Mouse (Mus musculus) spleen, postnatal 36 days (tissue): ENCODE measurements around the gene Elavl2.

Experiments
- DNase-seq, 2 experiments: peaks; one replicate each; pipeline ENCODE4 v3.0.0; 2022; ENCODE audit warnings: low spot score in 2 of 2, mixed read lengths in 1 of 2

Elavl2 gene

DNA sequence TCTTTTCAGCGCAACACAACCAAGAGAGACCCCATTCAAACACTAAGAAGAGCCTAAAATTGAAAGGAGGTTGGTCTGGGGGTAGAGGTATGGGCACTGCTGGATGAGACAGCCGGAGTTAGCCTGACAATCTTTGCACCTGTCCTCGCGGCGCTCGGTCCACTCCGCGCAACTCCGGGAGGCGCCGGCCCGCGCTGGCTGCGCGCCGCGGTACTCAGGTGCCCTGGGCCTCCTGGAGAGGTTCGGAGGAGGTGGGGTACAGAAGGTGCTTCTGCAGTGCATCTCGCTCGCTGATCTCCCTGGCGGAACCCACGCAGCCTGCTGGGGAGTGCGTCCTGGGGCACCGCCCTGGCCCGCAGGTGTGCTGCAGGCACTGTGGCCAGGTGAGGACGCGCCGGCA is at the start of gene Elavl2:
Elavl2 (minus strand) TSS at position 363 of the 400 bp plus-strand sequence.
- no peak for DNase-seq

- DNase-seq: no peak
Measured at GRCm38 (mm10) chr4:91447887-91448286, 47.3 kb upstream of the Elavl2 start.

GRCm38 (mm10) chr4:91415582-91415981 is 15.0 kb upstream of the Elavl2 start:
- DNase-seq: no peak

DNA sequence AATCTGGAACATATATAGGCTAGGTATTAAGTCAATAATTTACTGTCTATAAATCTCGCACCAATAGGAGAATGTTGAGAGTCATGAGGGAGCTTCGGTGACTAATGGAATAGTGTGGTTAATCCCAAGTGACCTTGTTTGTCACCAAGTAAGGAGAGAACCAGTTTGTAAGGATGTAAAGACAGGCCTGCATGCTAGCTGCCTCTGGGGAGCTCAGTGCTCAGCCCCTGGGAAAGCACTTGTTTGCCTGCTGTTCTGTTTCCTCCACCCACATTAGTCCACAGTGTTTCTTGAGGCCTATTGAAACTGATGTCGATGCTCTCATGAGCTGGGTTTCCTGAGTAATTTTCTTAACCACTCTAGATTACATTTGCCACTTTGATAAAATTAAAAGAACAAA is 4.5 kb upstream of the Elavl2 start:
- DNase-seq: no peak

DNA sequence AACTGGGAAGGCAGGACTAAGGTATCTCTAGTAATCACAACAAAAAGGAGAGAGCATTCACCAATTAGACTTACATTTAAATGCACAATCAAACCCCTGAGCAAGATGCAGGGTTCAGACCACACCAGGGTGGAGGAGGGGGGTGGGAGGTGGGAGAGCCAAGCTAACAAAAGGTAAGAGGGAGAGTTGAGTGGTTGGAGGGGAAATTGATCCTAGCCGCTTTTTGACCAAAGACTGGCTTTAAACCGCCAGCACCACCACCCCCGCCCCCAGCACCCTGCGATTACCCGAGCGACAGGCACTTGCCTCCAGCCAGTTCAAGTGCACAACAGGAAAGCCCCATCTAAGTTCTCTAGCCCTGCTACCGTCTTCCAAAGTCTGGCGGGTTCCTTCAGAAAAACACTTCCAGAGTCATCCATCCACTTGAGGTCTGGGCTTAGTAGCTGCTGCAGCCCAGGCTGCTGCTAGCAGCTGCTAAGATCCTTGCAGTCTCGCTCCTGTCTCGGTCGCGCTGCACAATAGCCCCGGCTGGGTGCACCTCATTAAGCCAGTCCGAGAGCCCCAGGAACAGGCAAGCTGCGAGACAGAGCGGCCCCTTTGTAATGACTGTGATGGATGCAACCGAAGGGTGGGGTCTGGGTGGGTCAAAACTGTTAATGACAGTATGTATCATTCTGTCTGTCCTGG is 932 bp downstream of the Elavl2 start:
- no peak for DNase-seq

DNA sequence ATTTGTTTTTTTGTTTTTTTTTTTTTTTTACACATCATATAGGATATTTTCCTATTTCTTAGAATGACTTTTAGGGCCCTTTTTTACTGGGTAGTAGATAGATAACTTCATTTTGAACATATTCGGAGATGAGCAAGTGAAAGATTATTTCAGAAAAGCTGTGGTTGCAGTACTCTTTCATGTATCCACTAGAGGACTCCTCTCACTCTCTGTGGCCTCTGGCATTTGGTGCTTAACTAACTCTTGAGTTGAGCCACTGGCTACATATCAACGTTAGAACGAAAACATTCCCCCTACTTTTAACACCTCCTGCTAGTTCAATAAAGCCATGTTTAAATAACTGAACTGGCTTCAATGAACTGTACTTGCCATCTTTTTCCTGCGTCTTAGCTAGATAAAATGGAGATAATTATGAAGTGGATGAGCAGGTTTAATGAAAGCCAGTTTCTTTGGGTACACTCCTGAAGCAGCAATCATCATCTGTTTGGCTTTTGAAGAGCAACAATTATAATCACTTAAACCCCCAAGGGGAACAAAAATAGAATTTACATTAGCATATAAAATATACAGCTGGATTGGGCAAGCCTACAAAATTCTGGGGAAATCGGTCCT is 8.5 kb downstream of the Elavl2 start:
- no peak for DNase-seq

- DNase-seq: no peak
Measured at GRCm38 (mm10) chr4:91387701-91388100, 12.9 kb downstream of the Elavl2 start.

GRCm38 (mm10) chr4:91381201-91381627 is 19.4 kb downstream of the Elavl2 start:
- DNase-seq: no peak

DNA sequence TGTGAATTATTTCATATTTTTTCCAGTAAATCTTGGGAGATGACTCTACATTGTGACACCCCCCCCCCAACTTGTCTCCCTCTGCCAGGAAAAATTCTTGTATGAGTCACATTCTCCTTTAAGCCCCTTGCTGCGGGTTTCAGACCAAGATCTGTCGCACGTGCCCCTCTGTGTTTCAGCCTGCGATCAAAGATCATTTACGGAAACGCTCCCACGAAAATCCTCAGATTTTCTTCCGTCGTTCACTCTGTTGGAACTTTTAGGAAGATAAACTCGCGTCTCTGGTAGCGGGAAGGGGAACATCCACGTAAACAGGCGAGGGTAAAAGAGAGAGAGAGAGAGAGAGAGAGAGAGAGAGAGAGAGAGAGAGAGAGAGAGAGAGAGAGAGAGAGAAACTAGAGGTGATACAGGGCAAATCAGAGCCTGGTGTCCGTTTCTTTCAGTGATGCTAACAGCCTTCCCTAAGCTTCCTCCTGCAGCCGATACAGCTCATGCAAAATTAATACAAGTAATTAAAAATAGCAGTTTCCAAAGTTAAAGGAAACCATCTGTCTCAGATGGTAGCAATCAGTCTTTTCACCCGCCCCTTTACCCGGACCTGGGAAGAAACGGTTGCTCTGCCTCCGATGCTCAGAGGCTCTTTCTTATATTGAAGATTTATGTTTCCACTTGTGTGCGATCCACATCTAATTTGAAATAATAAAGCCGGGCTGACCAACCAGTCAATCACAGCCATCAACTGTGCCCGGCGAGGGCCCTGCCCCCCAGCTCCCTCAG is 20.1 kb downstream of the Elavl2 start:
- DNase-seq: no peak

DNA sequence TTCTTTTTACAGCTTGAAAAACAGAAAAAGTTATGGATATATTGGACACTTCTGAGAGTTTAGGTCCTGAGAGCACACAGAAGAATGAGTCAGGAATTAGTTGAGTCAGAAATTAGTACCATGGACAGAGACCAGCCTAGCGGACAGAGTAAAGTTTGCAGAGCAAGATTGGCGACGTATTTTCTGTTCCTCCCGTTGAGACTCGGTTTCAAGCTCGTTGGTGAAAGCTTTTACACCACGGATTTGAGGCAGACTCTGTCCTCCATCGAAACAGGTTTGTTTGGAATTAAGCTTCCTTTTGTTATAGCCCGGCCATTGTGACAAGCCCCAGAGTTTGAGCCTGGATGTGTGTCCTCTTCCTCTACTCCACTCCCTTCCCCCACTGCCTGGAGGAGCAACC is 21.0 kb downstream of the Elavl2 start:
- no peak for DNase-seq

- DNase-seq: no peak
Measured at GRCm38 (mm10) chr4:91376317-91376910, 24.2 kb downstream of the Elavl2 start.

DNA sequence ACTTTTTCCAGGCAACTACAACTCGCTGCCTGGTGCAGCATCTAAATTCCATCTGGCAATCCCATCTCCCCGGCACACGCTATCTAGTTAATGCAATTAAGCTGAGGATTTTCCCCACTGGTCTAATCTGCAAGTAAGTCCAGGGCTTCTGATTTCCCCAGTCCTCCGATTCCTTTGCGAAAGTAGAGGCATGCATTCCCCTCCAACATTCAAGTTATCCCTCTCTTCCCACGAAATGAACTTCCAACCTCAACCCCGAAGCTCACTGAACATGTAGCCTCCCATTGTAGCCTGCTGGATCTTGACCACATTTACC is 25.3 kb downstream of the Elavl2 start:
- DNase-seq: no peak

DNA sequence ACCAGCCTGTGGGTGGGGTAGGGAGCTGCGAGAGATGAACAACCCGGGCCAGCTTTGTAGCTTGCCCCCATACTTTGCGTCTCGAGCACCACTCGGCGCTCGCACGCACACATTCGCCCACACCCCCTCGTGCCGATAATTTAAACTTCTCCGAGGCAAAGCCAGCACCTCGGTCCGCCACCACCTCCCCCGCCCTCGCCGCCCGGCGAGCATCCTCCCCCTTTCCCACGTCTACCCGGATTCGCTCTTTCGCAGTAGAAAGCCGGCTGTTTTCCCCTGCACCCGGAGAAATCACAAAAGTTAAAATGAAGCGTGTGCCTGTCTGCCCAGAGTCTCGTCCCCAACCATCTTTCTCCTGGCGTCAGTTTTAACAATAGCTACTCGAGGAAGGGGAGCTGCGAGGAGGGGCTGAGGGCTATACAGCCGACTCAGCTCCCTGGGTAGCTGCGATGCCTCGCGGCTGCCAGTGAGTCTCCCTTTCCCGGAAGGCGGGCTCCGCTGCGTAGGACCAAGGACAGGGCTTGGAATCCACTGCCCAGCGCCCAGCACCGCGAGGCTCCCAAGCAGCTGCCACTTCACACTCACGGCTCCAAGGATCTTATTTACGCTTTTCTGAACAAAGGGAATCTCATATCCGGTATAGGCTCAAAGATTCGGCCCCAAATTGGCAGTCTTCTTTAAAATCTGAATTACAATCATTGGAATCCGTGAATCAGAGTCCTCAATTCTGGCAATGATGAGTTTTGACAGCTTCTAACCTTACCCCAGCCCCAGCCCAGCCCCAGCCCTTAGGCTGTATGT is 25.8 kb downstream of the Elavl2 start:
- no peak for DNase-seq

GRCm38 (mm10) chr4:91372844-91373243 is 27.7 kb downstream of the Elavl2 start:
- no peak for DNase-seq

DNA sequence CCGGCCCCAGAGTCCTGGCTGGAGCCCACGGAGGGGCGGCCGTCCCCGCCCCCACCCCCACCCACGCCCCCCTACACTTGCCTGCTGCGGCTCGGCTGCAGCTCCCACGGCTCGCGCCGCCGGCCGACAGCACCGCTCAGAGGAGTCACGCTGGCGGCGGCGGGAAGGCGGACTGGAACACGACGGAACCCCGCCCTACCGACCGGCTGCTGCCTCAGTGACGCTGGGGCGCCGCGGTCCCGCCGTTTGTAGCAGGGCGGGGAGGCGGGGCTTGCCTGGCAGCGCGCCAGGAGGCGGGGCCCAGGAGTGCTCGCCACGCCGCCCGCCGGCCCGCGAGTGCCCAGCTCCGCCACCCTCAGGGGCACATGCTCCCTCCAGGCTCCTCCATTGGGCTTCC is 28.8 kb downstream of the Elavl2 start:
- DNase-seq: no peak

- DNase-seq: no peak
Measured at GRCm38 (mm10) chr4:91371131-91371818, 29.3 kb downstream of the Elavl2 start.

GRCm38 (mm10) chr4:91365276-91365675 is 35.3 kb downstream of the Elavl2 start:
- DNase-seq: no peak

DNA sequence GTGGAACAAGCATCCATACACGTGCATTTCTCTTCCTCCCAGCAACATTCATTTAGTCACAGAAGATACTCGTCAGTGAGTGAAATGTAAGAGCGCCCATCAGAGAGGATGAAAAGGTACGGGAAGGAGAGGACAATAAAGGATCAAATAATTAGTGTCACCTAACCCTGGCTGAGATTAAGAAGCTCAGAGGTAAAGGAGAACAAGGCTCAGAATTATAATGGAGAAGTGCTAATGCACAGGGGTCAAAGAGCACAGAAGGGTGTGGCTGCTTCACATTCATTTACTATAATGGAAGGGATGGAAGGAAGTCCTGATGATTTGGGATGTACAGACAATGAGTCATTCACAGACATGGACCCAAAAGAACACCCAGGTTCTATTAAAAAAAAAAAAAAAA is 36.6 kb downstream of the Elavl2 start:
- DNase-seq: no peak

DNA sequence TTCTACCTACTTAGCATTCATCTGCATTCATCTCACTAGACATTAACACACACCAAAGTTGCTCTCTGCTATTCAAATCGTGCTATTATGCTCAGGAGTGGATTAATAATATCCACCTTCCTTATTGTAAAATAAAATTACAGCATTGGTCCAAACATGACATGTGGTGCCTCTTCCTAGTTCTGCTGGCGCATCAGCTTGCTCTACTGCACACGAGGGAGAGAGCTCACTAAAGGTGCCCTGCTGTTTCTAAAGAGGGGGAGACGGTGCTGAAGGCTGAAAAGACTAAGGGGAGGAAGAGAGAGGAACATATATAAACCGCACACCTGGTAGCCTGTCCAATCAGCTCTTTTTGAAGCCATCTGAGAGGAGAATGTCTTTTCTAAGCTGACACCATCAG is 38.1 kb downstream of the Elavl2 start:
- no peak for DNase-seq

DNA sequence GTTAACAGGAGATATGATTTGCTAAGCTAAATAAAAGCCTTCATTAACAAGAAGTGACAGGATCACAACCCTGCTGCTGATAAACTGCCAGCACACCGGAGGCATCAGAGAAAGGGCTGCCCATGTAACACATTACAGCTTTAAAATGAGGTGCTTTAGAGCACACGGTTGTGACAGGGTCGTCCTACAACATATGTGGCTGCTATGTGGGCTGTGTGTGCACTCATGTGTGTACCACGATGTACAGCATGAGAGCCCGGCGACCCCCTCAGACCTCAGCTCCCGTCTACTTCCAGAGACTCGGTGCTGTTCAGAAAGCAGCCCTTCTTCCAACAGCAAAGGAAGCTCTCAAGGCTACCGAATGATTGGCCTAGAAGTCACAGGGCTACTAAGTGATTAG is 47.4 kb downstream of the Elavl2 start:
- DNase-seq: no peak

GRCm38 (mm10) chr4:91349579-91349978 is 51.0 kb downstream of the Elavl2 start:
- DNase-seq: no peak
